Mouse (Mus musculus) E14TG2a.4 (cell line): ENCODE data around the gene Tomm40.

Source experiments
- H3K27me3 ChIP-seq: 2 replicates; pipeline ENCODE4 v1.6.1; 2014; ENCODE audit warnings: low read length, control low read depth; ENCODE audit not compliant: insufficient read depth
- H3K36me3 ChIP-seq: 2 replicates; pipeline ENCODE4 v1.6.1; 2014; ENCODE audit warnings: low read length, control low read depth; ENCODE audit not compliant: insufficient read depth
- H3K4me1 ChIP-seq: replicated peaks from 2 replicates; pipeline ENCODE4 v1.6.1; 2014; ENCODE audit warnings: low read depth, low read length, control low read depth
- H3K4me3 ChIP-seq: replicated peaks from 2 replicates; pipeline ENCODE4 v1.5.1; 2014; ENCODE audit warnings: mild to moderate bottlenecking, low read length
- H3K9me3 ChIP-seq: 2 replicates; pipeline ENCODE4 v1.6.1; 2014; ENCODE audit warnings: low read length, control low read depth
- CTCF ChIP-seq: conservative IDR thresholded peaks from 2 replicates; pipeline ENCODE4 v1.5.1; 2014; ENCODE audit warnings: low read length
- NANOG ChIP-seq: IDR thresholded peaks from 2 replicates; pipeline ENCODE4 v1.6.1; 2014; ENCODE audit warnings: borderline replicate concordance, low read length, mixed read lengths
- POU5F1 ChIP-seq: IDR thresholded peaks from 2 replicates; pipeline ENCODE4 v1.6.1; 2014; ENCODE audit warnings: low read length, borderline replicate concordance

Tomm40 gene

GRCm38 (mm10) chr7:19755008-19755407 lies 39.8 kb upstream of the Tomm40 start:
- Histone ChIP-seq H3K4me1 (peaks cover 86% of the 10 kb centered on the region), H3K27me3 (no peaks in the 10 kb centered on the region), H3K4me3 (no peak overlapping the region), H3K9me3 (peaks cover 3% of the 10 kb centered on the region; the same call in 1 of the 2 replicates), H3K36me3 (peaks cover 38% of the 10 kb centered on the region)
- TF ChIP-seq NANOG (no peak), CTCF (peak; percentile 36), POU5F1 (no peak)

GRCm38 (mm10) chr7:19754065-19754464 lies 38.8 kb upstream of the Tomm40 start:
- H3K4me3 ChIP-seq = no peak overlapping the region
- TF ChIP-seq CTCF = no peak

GRCm38 (mm10) chr7:19753587-19753986 lies 38.3 kb upstream of the Tomm40 start:
- Histone ChIP-seq H3K9me3 (peaks cover 3% of the 10 kb centered on the region; the same call in 1 of the 2 replicates), H3K36me3 (peaks cover 28% of the 10 kb centered on the region), H3K27me3 (no peaks in the 10 kb centered on the region), H3K4me1 (peaks cover 75% of the 10 kb centered on the region), H3K4me3 (peak overlapping the region; percentile 32; the same call in 1 of the 2 replicates)
- TF ChIP-seq POU5F1 = no peak
- TF ChIP-seq NANOG = no peak
- no peak for TF ChIP-seq CTCF

More at GRCm38 (mm10) chr7:19754065-19754464, 38.8 kb upstream of the Tomm40 start:
- H3K9me3 ChIP-seq = peaks cover 3% of the 10 kb centered on the region; the same call in 1 of the 2 replicates
- peaks cover 32% of the 10 kb centered on the region for H3K36me3 ChIP-seq
- peaks cover 80% of the 10 kb centered on the region for H3K4me1 ChIP-seq
- H3K27me3 ChIP-seq = no peaks in the 10 kb centered on the region

GRCm38 (mm10) chr7:19752652-19753051 lies 37.4 kb upstream of the Tomm40 start:
- Histone ChIP-seq H3K27me3 (no peaks in the 10 kb centered on the region), H3K36me3 (peaks cover 19% of the 10 kb centered on the region), H3K4me1 (peaks cover 68% of the 10 kb centered on the region), H3K4me3 (no peak overlapping the region), H3K9me3 (peaks cover 3% of the 10 kb centered on the region; the same call in 1 of the 2 replicates)
- TF ChIP-seq NANOG (no peak), CTCF (peak; percentile 48)

GRCm38 (mm10) chr7:19751070-19751383 lies 35.8 kb upstream of the Tomm40 start:
- Histone ChIP-seq H3K9me3 (peaks cover 3% of the 10 kb centered on the region; the same call in 1 of the 2 replicates), H3K4me1 (peaks cover 72% of the 10 kb centered on the region), H3K27me3 (no peaks in the 10 kb centered on the region), H3K36me3 (peaks cover 12% of the 10 kb centered on the region), H3K4me3 (peak overlapping the region; percentile 68; the same call in 1 of the 2 replicates)
- no peak for TF ChIP-seq CTCF
- TF ChIP-seq NANOG = no peak
- TF ChIP-seq POU5F1 = no peak

GRCm38 (mm10) chr7:19750217-19751069 lies 35.2 kb upstream of the Tomm40 start, which contains the start of gene Nectin2:
Nectin2 (minus strand) TSS chr7:19750483.
- Histone ChIP-seq H3K27me3 (no peaks in the 10 kb centered on the region), H3K36me3 (peaks cover 11% of the 10 kb centered on the region), H3K4me1 (peaks cover 72% of the 10 kb centered on the region), H3K4me3 (peak within 1 kb of the TSS; percentile 100), H3K9me3 (peaks cover 3% of the 10 kb centered on the region; the same call in 1 of the 2 replicates)
- TF ChIP-seq CTCF (peak; percentile 57), NANOG (no peak), POU5F1 (no peak)

GRCm38 (mm10) chr7:19749389-19750216 lies 34.4 kb upstream of the Tomm40 start:
- H3K36me3 ChIP-seq = peaks cover 19% of the 10 kb centered on the region
- no peaks in the 10 kb centered on the region for H3K9me3 ChIP-seq
- peaks cover 76% of the 10 kb centered on the region for H3K4me1 ChIP-seq
- H3K4me3 ChIP-seq = peak overlapping the region; percentile 100
- TF ChIP-seq NANOG = no peak
- peak; percentile 63 for TF ChIP-seq CTCF
- H3K27me3 ChIP-seq = no peaks in the 10 kb centered on the region

- no peaks in the 10 kb centered on the region for H3K27me3 ChIP-seq
- TF ChIP-seq NANOG (no peak), CTCF (no peak)
- no peaks in the 10 kb centered on the region for H3K9me3 ChIP-seq
- H3K4me1 ChIP-seq = peaks cover 76% of the 10 kb centered on the region
- peaks cover 30% of the 10 kb centered on the region for H3K36me3 ChIP-seq
- peak overlapping the region; percentile 100 for H3K4me3 ChIP-seq
Measured at GRCm38 (mm10) chr7:19748219-19749195, 33.3 kb upstream of the Tomm40 start.
